Mouse (Mus musculus) small intestine, adult 2 months (tissue): ENCODE measurements at regions not wholly inside any gene's neighbourhood (a gene's known extent, or its start where the extent isn't known, plus 50 kb on each side); places are given as distances from the start of the nearest gene placed in this dataset.

Experiments
- H3K27ac ChIP-seq: fragments of 200-500 bp; 2 replicates; pipeline ENCODE4 v1.5.1; 2012; ENCODE audit warnings: low read depth, low read length, control low read depth, inconsistent platforms; ENCODE audit not compliant: insufficient read depth
- H3K27me3 ChIP-seq: fragments of 200-500 bp; 2 replicates; pipeline ENCODE4 v1.6.1; 2012; ENCODE audit warnings: mild to moderate bottlenecking, moderate library complexity, low read length, inconsistent platforms; ENCODE audit not compliant: control insufficient read depth, insufficient read depth
- H3K36me3 ChIP-seq: fragments of 200-500 bp; 2 replicates; pipeline ENCODE4 v1.6.1; 2012; ENCODE audit warnings: mild to moderate bottlenecking, low read length, control low read depth, inconsistent platforms; ENCODE audit not compliant: control insufficient read depth, insufficient read depth
- H3K4me1 ChIP-seq: fragments of 200-500 bp; 2 replicates; pipeline ENCODE4 v1.6.1; 2012; ENCODE audit warnings: low read length, inconsistent platforms, mixed read lengths; ENCODE audit not compliant: control insufficient read depth, insufficient read depth, insufficient read length
- H3K4me3 ChIP-seq: fragments of 200-500 bp; 2 replicates; pipeline ENCODE4 v1.5.1; 2012; ENCODE audit warnings: low read depth, mild to moderate bottlenecking, control low read depth, inconsistent platforms, low read length, moderate library complexity
- CTCF ChIP-seq: fragments of 200-500 bp; IDR thresholded peaks from 2 replicates; pipeline ENCODE4 v1.5.1; 2012; ENCODE audit warnings: low read depth, mild to moderate bottlenecking, control low read depth, inconsistent platforms, low read length, moderate library complexity, mixed read lengths; ENCODE audit not compliant: insufficient replicate concordance, insufficient read length; ENCODE audit errors: extremely low read depth
- POLR2A ChIP-seq: fragments of 200-500 bp; IDR thresholded peaks from 2 replicates; pipeline ENCODE4 v1.6.1; 2012; ENCODE audit warnings: low read depth, mild to moderate bottlenecking, control low read depth, inconsistent platforms, low read length, moderate library complexity
- WGBS: fragments of 180-500 bp; shearing (Covaris S2); methylation state at CpG from one replicate; pipeline ENCODE4 v1.1.7; 2018; 5-methylcytosine and 5-hydroxymethylcytosine counted together

DNA sequence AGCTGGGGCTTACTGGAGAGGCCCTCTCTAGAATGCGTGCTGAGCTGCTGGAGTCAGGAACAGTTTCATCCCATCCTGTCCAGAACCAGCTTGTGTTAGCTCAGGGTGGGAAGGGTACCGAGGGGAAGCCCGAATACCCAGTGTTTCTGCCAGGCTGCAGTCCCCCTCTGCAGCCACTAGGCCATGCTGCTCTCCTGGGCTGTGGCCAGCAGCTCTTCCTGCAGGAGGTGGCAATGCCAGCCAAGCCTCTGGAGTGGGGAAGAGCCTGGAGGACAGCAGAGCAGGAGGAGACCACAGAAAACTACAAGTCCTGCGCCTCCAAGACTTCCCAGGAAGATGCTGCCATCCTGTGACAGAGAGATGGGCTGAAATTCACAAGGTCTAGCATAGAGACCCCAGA, 167.9 kb downstream of the Cyp26b1 start:
- no peak overlapping the region for H3K4me3 ChIP-seq

DNA sequence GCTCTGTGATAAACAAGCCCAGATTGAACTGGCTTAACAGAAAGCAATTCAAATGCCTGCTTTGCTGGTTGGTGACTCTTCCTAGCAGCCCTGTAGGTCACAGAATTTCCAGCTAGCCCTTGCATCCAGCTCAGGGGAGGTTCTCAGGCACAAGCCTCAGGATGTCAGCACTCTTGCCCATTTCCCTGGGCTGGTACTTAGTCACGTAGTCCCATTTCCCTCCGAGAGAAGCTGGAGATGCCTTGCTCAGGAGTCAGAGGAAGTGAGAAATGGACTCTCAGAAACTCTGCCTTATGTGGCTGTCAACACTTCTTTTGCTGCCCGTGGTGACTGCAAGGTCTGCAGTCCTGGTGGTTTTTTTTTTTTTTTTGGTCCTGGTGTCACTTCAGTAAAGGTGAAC, 170.8 kb downstream of the Cyp26b1 start:
- H3K36me3 ChIP-seq, result no peaks in the 10 kb centered on the region
- peaks cover 18% of the 10 kb centered on the region for H3K4me1 ChIP-seq
- H3K4me3 ChIP-seq, result no peak overlapping the region
- TF ChIP-seq CTCF (no peak), POLR2A (no peak)
- no peak overlapping the region for H3K27ac ChIP-seq
- WGBS, result 72% methylated on average over 3 of the region's 3 CpGs
- no peaks in the 10 kb centered on the region for H3K27me3 ChIP-seq

More for the DNA sequence above, 167.9 kb downstream of the Cyp26b1 start:
- peak; percentile 48; the same call in 1 of the 2 replicates for TF ChIP-seq CTCF
- TF ChIP-seq POLR2A, result no peak
- WGBS, result 56% methylated on average over 4 of the region's 4 CpGs
- no peaks in the 10 kb centered on the region for H3K27me3 ChIP-seq
- H3K27ac ChIP-seq, result no peak overlapping the region
- H3K4me1 ChIP-seq, result peaks cover 18% of the 10 kb centered on the region
- no peaks in the 10 kb centered on the region for H3K36me3 ChIP-seq

DNA sequence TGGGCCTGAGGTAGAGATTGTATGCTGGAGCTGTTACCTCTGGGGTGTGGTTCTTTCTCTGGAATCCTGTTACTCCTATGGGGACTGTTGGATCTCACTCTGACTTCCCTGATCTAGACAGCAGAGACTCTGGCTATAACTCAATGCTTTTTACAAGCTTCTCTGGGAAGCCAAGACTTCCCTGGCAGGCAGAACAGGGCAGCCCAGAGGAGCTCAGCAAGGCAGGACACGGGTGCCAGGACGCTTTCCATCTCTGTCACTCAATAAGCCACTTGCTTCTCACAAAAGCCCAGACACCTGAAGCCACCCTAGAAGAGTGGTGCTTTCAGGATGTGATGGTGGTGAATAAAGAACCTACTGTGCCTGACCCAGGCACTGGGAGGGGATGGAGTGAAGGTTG, 174.0 kb downstream of the Cyp26b1 start:
- TF ChIP-seq CTCF (no peak), POLR2A (no peak)
- WGBS, result 85% methylated on average over 2 of the region's 2 CpGs
- no peaks in the 10 kb centered on the region for H3K27me3 ChIP-seq

DNA sequence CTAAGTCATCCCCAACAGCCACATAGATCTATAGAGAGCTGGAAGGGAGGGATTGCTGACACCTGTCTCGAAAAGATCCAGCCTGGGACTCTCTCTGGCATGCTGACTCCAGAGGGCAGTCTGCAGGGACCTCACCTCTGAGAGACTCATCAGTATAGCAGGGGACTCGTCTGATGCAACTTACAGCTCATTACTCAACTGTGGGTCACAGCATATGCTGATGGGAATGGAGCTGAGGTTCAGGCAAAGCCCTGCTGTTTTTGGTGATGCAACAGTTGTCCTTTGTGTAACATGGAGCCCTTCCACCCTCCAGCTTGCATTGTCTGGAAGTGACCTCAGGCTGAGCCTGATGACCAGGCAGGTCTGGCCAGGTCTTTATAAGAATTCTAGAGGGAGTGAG, 174.4 kb downstream of the Cyp26b1 start:
- H3K27me3 ChIP-seq, result no peaks in the 10 kb centered on the region
- no peak overlapping the region for H3K4me3 ChIP-seq
- peaks cover 6% of the 10 kb centered on the region; the same call in 1 of the 2 replicates for H3K4me1 ChIP-seq
- H3K27ac ChIP-seq, result no peak overlapping the region
- no peak for TF ChIP-seq CTCF
- no peak for TF ChIP-seq POLR2A
- 52% methylated on average over 2 of the region's 2 CpGs for WGBS
- H3K36me3 ChIP-seq, result no peaks in the 10 kb centered on the region

More for the DNA sequence above, 174.0 kb downstream of the Cyp26b1 start:
- Histone ChIP-seq H3K4me1 (peaks cover 6% of the 10 kb centered on the region; the same call in 1 of the 2 replicates), H3K4me3 (no peak overlapping the region), H3K27ac (no peak overlapping the region), H3K36me3 (no peaks in the 10 kb centered on the region)

DNA sequence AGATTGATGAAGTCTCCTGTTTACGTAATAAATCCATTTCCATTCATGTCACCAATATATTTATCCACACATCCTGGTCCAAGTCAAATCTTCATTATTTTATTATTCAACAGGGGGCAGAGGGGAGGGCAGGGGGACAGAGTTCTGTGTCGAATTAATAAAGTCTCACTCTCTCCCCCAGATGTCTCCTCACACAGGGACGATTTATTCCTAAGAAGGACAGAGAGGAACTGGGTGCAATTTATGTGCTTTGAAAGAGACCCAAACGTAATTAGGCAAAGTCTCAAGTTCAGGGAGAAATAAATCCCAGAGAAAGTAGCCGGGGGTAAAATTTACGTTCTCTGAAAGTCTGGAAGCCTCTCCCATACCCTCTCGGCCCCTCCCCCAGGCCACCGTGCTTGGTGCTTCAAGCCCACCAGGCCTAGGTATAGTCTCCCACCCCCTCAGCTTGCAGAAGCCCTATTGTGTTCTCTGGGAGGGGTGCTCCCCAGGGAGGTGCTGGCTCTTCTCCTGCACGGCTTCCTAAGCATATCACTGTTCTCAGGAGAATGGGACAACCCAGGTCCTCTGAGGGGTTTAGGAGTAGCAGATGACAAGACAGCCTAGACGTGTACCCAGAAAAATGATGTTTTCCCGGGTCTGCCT, 176.6 kb downstream of the Cyp26b1 start:
- 63% methylated on average over 11 of the region's 11 CpGs for WGBS

DNA sequence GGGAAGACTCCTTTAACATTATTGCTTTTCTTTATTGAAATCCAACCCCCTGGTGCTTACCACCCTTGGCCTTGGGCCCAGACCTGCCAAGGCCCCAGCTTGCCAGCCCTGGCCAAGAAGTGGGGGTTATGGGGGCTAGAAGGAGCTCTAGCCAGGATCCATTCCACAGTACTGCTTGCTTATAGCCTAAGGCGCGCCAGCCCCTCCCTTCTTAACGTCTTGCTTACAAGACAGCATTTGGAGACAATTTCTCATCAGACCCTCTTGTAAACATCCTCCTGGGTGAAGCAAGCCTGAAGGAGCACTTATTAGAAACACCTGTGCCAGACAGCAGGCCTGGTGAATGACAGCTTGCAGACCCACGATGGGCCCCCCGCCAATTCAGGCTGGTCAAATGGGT, 179.3 kb downstream of the Cyp26b1 start:
- H3K27me3 ChIP-seq, result no peaks in the 10 kb centered on the region
- no peak overlapping the region for H3K27ac ChIP-seq
- H3K36me3 ChIP-seq, result no peaks in the 10 kb centered on the region
- WGBS, result 73% methylated on average over 5 of the region's 5 CpGs
- no peak overlapping the region for H3K4me3 ChIP-seq
- no peak for TF ChIP-seq CTCF
- TF ChIP-seq POLR2A, result no peak
- H3K4me1 ChIP-seq, result peaks cover 13% of the 10 kb centered on the region

More for the DNA sequence above, 176.6 kb downstream of the Cyp26b1 start:
- H3K36me3 ChIP-seq, result no peaks in the 10 kb centered on the region
- H3K27me3 ChIP-seq, result no peaks in the 10 kb centered on the region
- no peak overlapping the region for H3K27ac ChIP-seq
- no peak for TF ChIP-seq POLR2A
- TF ChIP-seq CTCF, result no peak
- no peak overlapping the region for H3K4me3 ChIP-seq
- no peaks in the 10 kb centered on the region for H3K4me1 ChIP-seq

DNA sequence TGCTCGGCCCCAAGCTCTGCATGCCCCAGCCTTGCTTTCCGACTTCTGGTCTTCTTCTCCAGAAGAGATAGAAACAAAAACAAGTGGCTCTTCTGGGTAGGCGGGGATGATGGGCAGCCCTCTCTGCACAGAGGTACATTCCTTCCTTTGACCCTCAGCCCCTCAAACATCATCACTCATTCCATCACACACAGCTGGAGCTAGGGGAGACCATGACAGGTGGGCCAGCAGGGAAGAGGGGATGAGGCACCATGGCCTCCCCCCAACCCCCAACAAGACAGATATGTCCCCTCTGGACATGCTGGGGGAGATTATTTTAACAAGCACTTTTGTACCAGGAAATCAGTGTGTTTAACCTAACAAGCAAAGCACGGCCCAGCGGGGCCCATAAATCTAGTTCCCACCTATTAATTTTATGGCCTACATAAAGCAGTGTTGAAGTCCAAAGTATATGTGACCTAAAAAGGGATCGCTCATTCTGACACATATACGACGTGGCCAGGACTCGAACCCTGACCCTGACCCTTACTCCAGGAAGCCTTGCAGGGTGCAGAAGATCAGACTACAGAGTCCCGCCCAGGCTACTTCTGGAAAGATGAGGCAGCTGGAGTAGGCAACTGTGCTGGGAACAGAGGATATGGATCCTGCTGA, 183.7 kb downstream of the Cyp26b1 start:
- Histone ChIP-seq H3K27me3 (no peaks in the 10 kb centered on the region), H3K4me1 (peaks cover 17% of the 10 kb centered on the region), H3K36me3 (no peaks in the 10 kb centered on the region), H3K27ac (peak overlapping the region; percentile 29), H3K4me3 (no peak overlapping the region)
- 32% methylated on average over 10 of the region's 10 CpGs for WGBS
- TF ChIP-seq CTCF (no peak), POLR2A (no peak)
